Mouse (Mus musculus): ENCODE results near the gene 2810408A11Rik.

GRCm38 (mm10) chr11:69937834-69938233 lies 37.0 kb upstream of the 2810408A11Rik start:
- no peak for TF ChIP-seq MYOG (IDR thresholded peaks at IDR 0.05; ENCODE audit: control insufficient read depth in 1 of 3, insufficient read depth in 1 of 3, insufficient read length in 2 of 3, low read depth in 2 of 3)
- TF ChIP-seq MAX (IDR thresholded peaks at IDR 0.05; ENCODE audit: low read depth) = no peak
- TF ChIP-seq POLR2A (IDR thresholded peaks at IDR 0.05; ENCODE audit: insufficient read length, low read depth) = no peak
